Comparison of ENCODE assay signal across 8 mouse cellular contexts in genomic region chr17:49083594-49084380, GRCm38 (mm10).
A peak's percentile ranks its signal among the peaks of the same experiment; 100 is the strongest.
DNase-seq lines count a peak whose midpoint lies in the region; ATAC-seq and TF ChIP-seq lines count a peak whose summit lies in the region.

No protein-coding gene starts in this region.

- no peak overlapping the region for H3K4me2 ChIP-seq in forebrain, embryonic 14.5 days (ENCODE audit: low read length)
- no peak overlapping the region for H3K4me2 ChIP-seq in intestine, postnatal 0 days (replicated peaks; ENCODE audit: low read depth)

- WGBS in forebrain, embryonic 14.5 days = 72% methylated on average over 9 of the region's 9 CpGs
- WGBS in forebrain, embryonic 10.5 days = 91% methylated on average over 9 of the region's 9 CpGs
- 74% methylated on average over 9 of the region's 9 CpGs for WGBS in intestine, postnatal 0 days

- no peaks in the 10 kb centered on the region for H3K27me3 ChIP-seq in forebrain, embryonic 14.5 days (replicated peaks; ENCODE audit: control insufficient read depth, insufficient read depth, low read length)
- no peaks in the 10 kb centered on the region for H3K27me3 ChIP-seq in forebrain, embryonic 10.5 days (ENCODE audit: poor library complexity, severe bottlenecking)
- H3K27me3 ChIP-seq in intestine, postnatal 0 days (replicated peaks; ENCODE audit: control insufficient read depth, insufficient read depth, low read length) = no peaks in the 10 kb centered on the region

- no peak overlapping the region for H3K27ac ChIP-seq in forebrain, embryonic 14.5 days (ENCODE audit: low read depth, low read length)
- no peak overlapping the region for H3K27ac ChIP-seq in forebrain, embryonic 10.5 days
- no peak overlapping the region for H3K27ac ChIP-seq in intestine, postnatal 0 days (ENCODE audit: low read depth, low read length)

- no peaks in the 10 kb centered on the region for H3K9me3 ChIP-seq in forebrain, embryonic 14.5 days (replicated peaks; ENCODE audit: control insufficient read depth, low read length)
- H3K9me3 ChIP-seq in forebrain, embryonic 10.5 days = no peaks in the 10 kb centered on the region
- no peaks in the 10 kb centered on the region for H3K9me3 ChIP-seq in intestine, postnatal 0 days (ENCODE audit: control insufficient read depth)

- ATAC-seq in forebrain, embryonic 14.5 days = no peak
- no peak for ATAC-seq in intestine, postnatal 0 days

- peak; percentile 32 for DNase-seq in forebrain, embryonic 14.5 days (ENCODE audit: low spot score)
- DNase-seq in forebrain, embryonic 10.5 days (ENCODE audit: extremely low spot score, low spot score) = no peak
- peak; percentile 57 to 72 for DNase-seq in frontal cortex, postnatal 10 days (ENCODE audit: low spot score in 2 of 2)
- DNase-seq in layer of hippocampus, adult 9-11 months = peak; percentile 90
- peak; percentile 21 for DNase-seq in ovary, postnatal 14 days (ENCODE audit: low spot score)
- no peak for DNase-seq in embryo, embryonic 11 days
- no peak for DNase-seq in adipocyte (ENCODE audit: low spot score)

- no peak overlapping the region for H3K9ac ChIP-seq in forebrain, embryonic 14.5 days (ENCODE audit: low read length)
- H3K9ac ChIP-seq in intestine, postnatal 0 days (ENCODE audit: low read depth, low read length) = no peak overlapping the region

- no peak for TF ChIP-seq CTCF in intestine, postnatal 0 days (IDR thresholded peaks at IDR 0.05; ENCODE audit: low read depth)

- no peaks in the 10 kb centered on the region for H3K36me3 ChIP-seq in forebrain, embryonic 14.5 days (ENCODE audit: control insufficient read depth, insufficient read depth, low read length)
- H3K36me3 ChIP-seq in forebrain, embryonic 10.5 days (replicated peaks) = no peaks in the 10 kb centered on the region
- no peaks in the 10 kb centered on the region for H3K36me3 ChIP-seq in intestine, postnatal 0 days (ENCODE audit: control insufficient read depth, insufficient read depth)

- no peaks in the 10 kb centered on the region for H3K4me1 ChIP-seq in forebrain, embryonic 14.5 days (ENCODE audit: control insufficient read depth, insufficient read depth, low read length)
- H3K4me1 ChIP-seq in forebrain, embryonic 10.5 days = no peaks in the 10 kb centered on the region
- no peaks in the 10 kb centered on the region for H3K4me1 ChIP-seq in intestine, postnatal 0 days (replicated peaks; ENCODE audit: control insufficient read depth, insufficient read depth, low read length)

- H3K4me3 ChIP-seq in forebrain, embryonic 14.5 days (ENCODE audit: low read depth, low read length) = no peak overlapping the region
- no peak overlapping the region for H3K4me3 ChIP-seq in forebrain, embryonic 10.5 days
- no peak overlapping the region for H3K4me3 ChIP-seq in intestine, postnatal 0 days (ENCODE audit: low read depth, low read length)

Comparison
In these comparisons a context has a peak if more than half of its experiments do, and no peak if none do; other contexts are left out.
1. DNase-seq: peak in forebrain, embryonic 14.5 days (single experiment), frontal cortex, postnatal 10 days (2 of 2), layer of hippocampus, adult 9-11 months (single experiment) and ovary, postnatal 14 days (single experiment); none in forebrain, embryonic 10.5 days (single experiment), embryo, embryonic 11 days (single experiment) and adipocyte (single experiment).